Mouse (Mus musculus): ENCODE results near the gene En1.

Gene En1

GRCm38 (mm10) chr1:120628821-120629220 lies 26.6 kb downstream of the En1 start:
- no peak for DNase-seq

GRCm38 (mm10) chr1:120643380-120643779 lies 41.2 kb downstream of the En1 start:
- no peak for DNase-seq

- no peak for DNase-seq
These were observed 41.9 kb downstream of the En1 start for GRCm38 (mm10) chr1:120643848-120644711.

- DNase-seq: no peak
These were observed 42.5 kb downstream of the En1 start for GRCm38 (mm10) chr1:120644755-120645154.

- DNase-seq: no peak
These were observed 47.9 kb downstream of the En1 start for GRCm38 (mm10) chr1:120650068-120650467.

GRCm38 (mm10) chr1:120651997-120652396 lies 49.8 kb downstream of the En1 start:
- DNase-seq: no peak

GRCm38 (mm10) chr1:120654950-120655396 lies 52.8 kb downstream of the En1 start:
- no peak for DNase-seq
